Mouse (Mus musculus) embryo, embryonic 11.5 days (tissue): ENCODE results near the gene Pdxdc1.
A peak's percentile ranks its signal among the peaks of the same experiment; 100 is the strongest.

Source experiments
- DNase-seq: peaks from one replicate; pipeline ENCODE4 v3.0.0-alpha.2; 2012; ENCODE audit warnings: low read depth, low spot score

The Pdxdc1 gene

GRCm38 (mm10) chr16:13890449-13890848, 12.5 kb downstream of the Pdxdc1 start:
- no peak for DNase-seq

DNA sequence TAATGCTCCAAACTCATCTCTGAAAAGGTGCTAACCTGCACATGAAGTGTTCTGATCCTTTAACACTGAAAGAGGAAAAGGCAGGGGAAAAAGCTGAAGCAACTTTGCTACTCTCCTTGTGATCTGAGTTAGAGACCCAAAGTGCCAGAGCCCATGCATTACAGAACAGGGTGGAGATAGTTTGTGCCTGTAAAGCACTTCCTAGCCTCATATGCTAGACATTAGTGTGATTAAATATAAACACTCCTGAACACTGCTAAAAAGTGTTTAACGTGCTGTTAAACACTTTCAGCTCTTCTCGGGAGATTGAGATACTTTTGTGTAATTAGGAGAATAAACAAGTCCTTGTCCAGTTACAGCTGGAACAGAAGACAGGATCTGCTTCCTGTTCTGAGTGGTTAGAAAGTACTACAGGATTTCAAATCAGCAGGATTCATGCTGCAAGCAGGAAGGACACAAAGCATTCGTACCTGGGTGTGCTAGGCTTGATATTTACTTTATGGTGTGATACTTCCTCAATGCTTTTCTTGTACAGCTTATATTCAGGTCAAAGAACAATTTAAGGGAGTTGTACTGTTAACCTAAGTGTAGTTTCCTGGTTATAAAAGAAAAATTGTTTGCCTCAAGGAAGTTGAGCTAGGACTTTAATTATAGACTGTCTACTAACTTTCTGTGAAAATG, 19.7 kb downstream of the Pdxdc1 start:
- no peak for DNase-seq

DNA sequence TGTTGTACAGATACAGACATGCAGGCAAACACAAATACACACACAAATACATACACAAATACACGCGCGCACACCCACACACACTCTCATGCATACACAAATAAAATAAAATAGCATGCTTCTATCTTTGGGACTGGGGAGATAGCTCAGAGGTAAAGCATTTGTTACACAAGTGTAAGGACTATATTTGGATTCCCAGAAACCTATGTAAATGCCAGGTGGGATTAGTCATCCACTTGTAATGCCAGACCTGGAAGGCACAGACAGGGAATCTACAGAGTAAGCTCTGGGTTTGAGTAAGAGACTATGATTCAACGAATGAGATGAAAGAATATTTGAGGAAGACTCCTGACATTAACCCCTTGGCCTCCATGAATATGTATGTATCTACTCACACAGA, 27.4 kb downstream of the Pdxdc1 start:
- DNase-seq = no peak

DNA sequence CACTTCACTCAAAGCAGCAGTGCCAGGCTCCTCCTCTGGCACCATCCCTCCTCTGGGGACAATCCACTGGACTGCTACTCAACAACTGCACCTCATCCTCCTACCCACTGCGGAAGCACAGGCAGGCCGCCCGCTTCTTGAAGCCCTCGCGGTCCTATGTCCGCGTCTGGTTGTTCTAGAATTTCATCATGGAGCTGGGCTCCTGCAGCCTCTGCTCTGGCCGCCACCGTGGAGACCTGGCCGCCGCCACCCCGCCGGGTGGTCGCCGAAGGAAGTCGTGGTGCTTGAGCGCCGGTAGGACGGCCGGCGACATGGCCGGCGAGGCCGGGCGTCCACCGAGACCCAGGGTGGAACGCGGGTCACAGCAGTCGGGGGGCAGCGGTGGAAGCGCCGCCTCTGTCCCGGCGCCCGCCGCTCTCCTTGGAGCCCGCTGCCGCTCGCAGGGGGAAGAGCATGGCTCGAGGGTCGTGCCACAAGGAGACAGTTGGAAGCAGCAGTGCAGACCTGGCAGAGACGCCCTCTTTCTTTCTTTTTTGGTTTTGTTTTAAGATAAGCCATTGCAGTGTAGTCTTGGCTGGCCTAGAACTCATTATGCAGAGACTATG, 34.9 kb downstream of the Pdxdc1 start:
- DNase-seq = peak; percentile 4

DNA sequence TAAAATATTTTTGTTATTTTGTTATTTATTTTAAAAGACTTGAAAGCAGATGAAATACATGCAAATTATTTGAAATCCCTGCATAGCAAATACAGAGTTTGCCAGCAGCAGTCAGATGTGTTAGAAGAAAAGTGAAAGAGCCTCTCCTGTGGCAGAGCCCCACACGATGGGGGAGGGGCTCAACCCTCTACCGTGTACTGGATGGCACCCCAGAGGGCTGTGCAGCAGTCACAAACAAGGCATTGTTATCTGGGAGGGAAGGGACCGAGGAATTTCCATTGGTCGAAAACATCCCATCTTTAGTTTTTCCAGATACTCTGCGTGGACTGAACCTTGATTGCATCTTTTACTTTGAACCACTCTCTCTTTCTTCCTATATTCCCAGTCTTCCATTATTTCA, 35.5 kb downstream of the Pdxdc1 start:
- DNase-seq = peak; percentile 7

- DNase-seq = no peak
Observed at GRCm38 (mm10) chr16:13866616-13867015, 36.3 kb downstream of the Pdxdc1 start.

- DNase-seq = no peak
Observed at GRCm38 (mm10) chr16:13866076-13866475, 36.9 kb downstream of the Pdxdc1 start.

DNA sequence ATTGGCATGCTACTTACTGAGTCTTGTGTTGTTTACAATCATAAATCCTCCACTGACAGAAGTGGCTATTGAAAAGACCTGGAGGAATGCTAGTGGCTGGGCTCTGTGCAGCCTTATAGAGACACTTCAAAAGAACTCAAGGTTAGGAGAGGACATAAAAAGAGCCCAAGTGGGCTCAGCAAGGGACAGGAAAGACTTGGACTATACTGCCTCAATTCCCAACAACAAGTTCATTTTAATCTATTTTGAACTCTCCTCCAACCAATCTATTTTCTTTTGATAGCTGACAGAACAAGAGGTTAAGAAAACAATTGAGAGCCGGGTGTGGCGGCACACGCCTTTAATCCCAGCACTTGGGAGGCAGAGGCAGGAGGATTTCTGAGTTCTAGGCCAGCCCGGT, 49.0 kb downstream of the Pdxdc1 start:
- no peak for DNase-seq

DNA sequence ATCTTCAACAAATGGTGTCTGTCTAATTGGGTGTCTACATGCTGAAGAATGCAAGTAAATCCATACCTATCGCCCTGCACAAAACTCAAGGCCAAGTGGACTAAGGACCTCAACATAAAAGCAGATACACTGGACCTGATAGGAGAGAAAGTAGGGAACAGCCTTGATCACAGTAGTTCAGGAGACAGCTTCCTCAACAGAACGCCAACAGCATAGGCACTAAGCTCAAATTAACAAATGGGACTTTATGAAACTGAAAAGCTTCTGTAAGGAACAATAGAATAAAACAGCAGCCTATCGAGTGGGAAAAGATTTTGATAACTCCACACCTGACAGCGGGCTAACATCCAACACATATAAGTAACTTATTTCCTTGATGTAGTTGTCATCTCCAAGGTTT, 51.5 kb downstream of the Pdxdc1 start:
- DNase-seq = no peak

GRCm38 (mm10) chr16:13848310-13848709, 54.6 kb downstream of the Pdxdc1 start:
- no peak for DNase-seq

GRCm38 (mm10) chr16:13846675-13847074, 56.3 kb downstream of the Pdxdc1 start:
- DNase-seq = no peak

DNA sequence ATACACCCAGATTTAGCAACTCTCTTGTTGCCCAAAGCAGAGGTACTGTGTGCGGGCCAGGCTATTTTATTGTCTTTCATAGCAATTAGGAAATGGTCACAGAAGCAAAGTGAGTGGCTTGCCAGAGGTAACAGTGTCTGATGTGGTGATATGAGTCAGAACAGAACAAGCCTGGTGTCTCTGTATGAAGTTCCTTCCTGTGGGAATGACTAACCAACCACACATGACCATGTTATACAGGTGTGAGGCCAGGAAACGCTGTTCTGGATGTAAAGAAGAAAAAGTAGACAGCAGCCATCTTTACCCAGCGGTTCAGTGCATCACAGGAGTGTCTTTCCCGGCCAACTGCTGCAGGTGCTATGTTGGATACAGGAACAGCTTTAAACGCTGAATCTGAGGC, 57.9 kb downstream of the Pdxdc1 start:
- no peak for DNase-seq

DNA sequence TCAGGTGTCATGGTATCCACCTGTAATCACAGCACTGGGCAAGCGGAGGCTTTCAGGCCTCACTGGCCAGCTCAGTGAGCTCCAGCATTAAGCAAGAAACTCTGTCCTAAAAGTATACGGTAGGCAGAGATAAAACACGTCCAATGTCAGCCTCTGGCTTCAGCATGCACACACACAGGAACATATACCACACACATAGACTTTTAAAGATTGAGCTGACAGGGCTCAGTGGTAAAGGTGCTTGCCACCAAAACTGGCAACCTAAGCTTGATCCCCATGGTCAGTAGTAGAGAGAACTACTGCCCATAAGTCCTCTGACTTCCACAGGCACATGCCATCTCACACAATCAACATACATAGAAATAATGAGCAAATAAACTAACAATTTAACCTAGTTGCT, 62.0 kb downstream of the Pdxdc1 start:
- no peak for DNase-seq

DNA sequence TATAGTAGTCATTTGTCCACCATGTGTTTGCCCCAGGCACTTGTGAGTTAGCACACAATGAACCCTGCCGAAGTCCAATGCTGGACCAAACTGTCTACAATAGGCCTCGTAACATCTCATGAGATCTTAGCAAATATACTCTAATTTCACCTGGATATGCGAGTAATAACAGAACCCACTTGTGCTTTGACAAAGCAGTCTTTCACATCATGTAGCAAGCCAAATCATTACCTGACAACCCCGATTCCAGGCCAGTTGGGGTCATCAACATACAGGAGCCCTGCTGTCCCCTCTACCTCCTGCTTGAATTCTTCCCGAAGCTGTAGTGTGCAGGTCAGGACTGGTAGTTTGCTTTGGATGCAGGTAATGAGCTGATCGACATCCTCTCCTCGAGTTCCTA, 62.9 kb downstream of the Pdxdc1 start:
- DNase-seq = no peak

DNA sequence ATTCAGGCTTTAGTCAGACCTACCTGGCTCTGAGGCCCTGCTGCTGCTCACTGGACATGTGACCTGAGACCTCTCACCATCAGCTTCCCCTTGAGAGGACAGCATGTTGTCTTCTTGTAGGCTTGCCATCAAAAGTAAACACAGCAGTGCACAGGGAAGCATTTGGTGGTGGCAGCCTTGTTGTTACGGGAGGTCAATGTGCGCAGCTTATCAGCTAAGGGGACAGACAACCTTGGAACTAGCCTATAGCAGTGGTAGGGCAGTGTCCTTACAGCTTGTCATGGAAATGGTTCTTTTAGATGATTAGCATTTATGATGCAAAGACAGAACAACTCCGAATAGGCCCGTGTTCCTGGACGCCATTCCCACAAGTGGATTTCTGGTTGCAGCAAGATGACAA, 68.5 kb downstream of the Pdxdc1 start:
- no peak for DNase-seq

DNA sequence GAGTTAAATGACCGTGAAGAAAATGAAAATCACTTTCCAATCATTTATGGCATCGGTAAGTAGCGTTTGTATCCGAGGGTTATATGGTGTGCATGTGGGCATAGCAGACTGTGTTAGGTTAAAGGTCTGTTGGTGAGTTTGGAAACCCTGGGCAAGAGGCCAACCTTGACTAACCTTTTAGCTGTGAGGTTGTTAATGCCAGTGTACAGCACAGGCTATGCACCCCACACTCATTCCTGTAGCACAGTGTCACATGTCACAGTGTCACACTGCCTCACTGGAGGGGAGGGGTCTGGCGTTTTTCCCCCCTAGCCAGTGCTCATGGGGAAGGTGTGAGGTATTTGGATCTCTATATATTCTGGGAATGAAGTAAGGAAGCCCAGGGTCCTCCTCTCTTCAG, 71.3 kb downstream of the Pdxdc1 start:
- DNase-seq = no peak

GRCm38 (mm10) chr16:13830444-13830843, 72.5 kb downstream of the Pdxdc1 start:
- DNase-seq = no peak

DNA sequence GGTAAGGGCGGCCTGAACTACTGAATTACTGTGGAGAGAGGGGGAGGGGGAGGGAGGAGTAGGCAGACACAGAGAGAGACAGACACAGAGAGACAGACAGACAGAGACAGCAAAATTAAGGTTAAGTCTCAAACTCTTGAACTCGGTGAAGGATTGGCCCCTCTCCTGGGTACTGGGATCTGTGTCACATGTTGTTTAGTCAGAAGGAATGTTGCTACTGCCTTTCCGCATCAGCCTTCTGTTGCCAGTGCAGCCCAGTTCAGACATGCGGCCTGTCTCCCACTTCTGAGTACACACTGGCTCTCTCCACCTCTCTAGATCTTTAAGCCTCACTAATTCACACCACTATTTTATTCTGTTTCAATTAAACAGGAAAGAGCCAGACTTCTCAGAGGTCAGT, 76.4 kb downstream of the Pdxdc1 start:
- no peak for DNase-seq

- DNase-seq = no peak
Observed at GRCm38 (mm10) chr16:13825781-13826490, 77.0 kb downstream of the Pdxdc1 start.

GRCm38 (mm10) chr16:13820771-13821170, 82.2 kb downstream of the Pdxdc1 start:
- no peak for DNase-seq

DNA sequence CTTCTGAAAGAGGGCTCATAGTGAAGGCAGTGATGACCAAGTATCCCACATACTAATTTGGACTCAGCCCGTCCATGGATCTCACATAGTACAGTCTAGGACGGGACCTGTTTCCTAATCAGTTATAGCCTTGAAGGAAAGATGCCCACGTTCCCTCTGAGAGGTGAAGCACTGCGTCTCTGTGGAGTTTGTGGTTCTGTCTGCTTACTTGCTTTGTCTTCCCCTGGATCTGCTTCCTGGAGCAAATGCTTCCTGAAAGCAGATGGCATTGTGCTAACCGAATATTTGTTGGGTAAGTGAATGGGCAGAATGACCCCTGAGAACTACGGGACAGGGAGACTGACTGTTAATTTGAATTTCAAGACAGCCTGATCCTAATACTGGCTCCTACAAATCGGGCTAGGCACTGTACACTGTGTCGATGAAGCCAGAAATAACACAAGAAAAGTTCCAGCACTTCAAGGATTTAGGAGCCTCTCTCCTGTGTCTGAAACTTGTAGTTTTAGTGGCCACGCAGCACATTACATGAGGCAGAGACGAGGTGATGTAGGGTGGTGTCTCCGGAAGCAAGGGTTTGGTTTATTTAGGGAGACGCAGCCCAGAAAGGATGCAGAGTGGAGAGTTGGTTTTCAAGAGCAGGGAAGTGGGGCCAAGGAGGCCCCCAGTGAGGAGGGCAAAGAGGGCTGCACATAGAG, 83.0 kb downstream of the Pdxdc1 start:
- DNase-seq = no peak

DNA sequence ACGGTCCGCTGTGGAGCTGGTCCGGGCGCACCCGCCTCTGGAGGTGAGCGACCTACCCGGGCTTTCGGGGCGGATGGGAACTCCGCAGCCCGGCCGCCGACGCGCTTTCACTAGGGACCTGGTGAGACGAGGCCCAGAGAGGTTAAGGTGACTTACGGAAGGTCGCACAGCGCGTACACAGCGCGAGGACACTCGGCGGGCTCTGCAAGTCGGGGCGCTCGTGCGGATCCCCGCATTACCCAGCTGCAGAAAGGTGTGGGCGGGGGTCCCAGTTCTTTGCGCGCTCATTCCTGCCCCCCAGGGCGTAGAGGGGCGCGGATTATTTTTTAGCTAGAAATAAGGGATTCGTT, 83.6 kb downstream of the Pdxdc1 start:
- no peak for DNase-seq
